Mouse (Mus musculus) urinary bladder, adult 18-20 months (tissue): Measurements from ENCODE around the gene Pex7.

Source experiments
- DNase-seq, 2 experiments: peaks; one replicate each; pipeline ENCODE4 v3.0.0; 2022; ENCODE audit warnings: low spot score in 2 of 2, mixed read lengths in 2 of 2

The Pex7 gene

GRCm38 (mm10) chr10:19907246-19907804, at the start of gene Pex7:
Gene Pex7, minus strand, starts transcription at chr10:19907689.
- peak; percentile 85 to 91 for DNase-seq

- peak in 1 of 2 experiments; percentile 70 for DNase-seq
Observed at GRCm38 (mm10) chr10:19956745-19957144, 49.3 kb upstream of the Pex7 start.

GRCm38 (mm10) chr10:19955817-19956216, 48.3 kb upstream of the Pex7 start:
- no peak for DNase-seq

GRCm38 (mm10) chr10:19954572-19954971, 47.1 kb upstream of the Pex7 start:
- DNase-seq = no peak

- peak in 1 of 2 experiments; percentile 56 for DNase-seq
Observed at GRCm38 (mm10) chr10:19953032-19953761, 45.7 kb upstream of the Pex7 start.

- DNase-seq = no peak
Observed at GRCm38 (mm10) chr10:19949106-19949505, 41.6 kb upstream of the Pex7 start.

- no peak for DNase-seq
Observed at GRCm38 (mm10) chr10:19948381-19948780, 40.9 kb upstream of the Pex7 start.

GRCm38 (mm10) chr10:19947901-19948300, 40.4 kb upstream of the Pex7 start:
- DNase-seq = no peak

GRCm38 (mm10) chr10:19947441-19947840, 40.0 kb upstream of the Pex7 start:
- DNase-seq = no peak

GRCm38 (mm10) chr10:19946644-19947043, 39.2 kb upstream of the Pex7 start:
- DNase-seq = no peak

- DNase-seq = no peak
Observed at GRCm38 (mm10) chr10:19945651-19946050, 38.2 kb upstream of the Pex7 start.

GRCm38 (mm10) chr10:19942621-19943020, 35.1 kb upstream of the Pex7 start:
- DNase-seq = no peak

GRCm38 (mm10) chr10:19941914-19942313, 34.4 kb upstream of the Pex7 start:
- DNase-seq = no peak

- DNase-seq = no peak
Observed at GRCm38 (mm10) chr10:19941063-19941462, 33.6 kb upstream of the Pex7 start.

GRCm38 (mm10) chr10:19940626-19941025, 33.1 kb upstream of the Pex7 start:
- no peak for DNase-seq

- DNase-seq = no peak
Observed at GRCm38 (mm10) chr10:19940127-19940526, 32.6 kb upstream of the Pex7 start.

- DNase-seq = no peak
Observed at GRCm38 (mm10) chr10:19939282-19939705, 31.8 kb upstream of the Pex7 start.

GRCm38 (mm10) chr10:19938738-19939137, 31.2 kb upstream of the Pex7 start:
- no peak for DNase-seq

GRCm38 (mm10) chr10:19936961-19937708, 29.6 kb upstream of the Pex7 start:
- DNase-seq = no peak

GRCm38 (mm10) chr10:19935821-19936367, 28.4 kb upstream of the Pex7 start:
- no peak for DNase-seq

GRCm38 (mm10) chr10:19935295-19935623, 27.8 kb upstream of the Pex7 start:
- DNase-seq = no peak
